Mouse (Mus musculus): Measurements from ENCODE around the gene Jph2. TPM values are rescaled to one million over a fixed set of nuclear protein-coding genes. Genes with fewer than 3 reads are reported as not detected.

Jph2 gene
- polyA plus RNA-seq, 2 experiments: 0.03 to 0.07 TPM

GRCm38 (mm10) chr2:163419346-163420045 is 21.7 kb upstream of the Jph2 start:
- peak overlapping the region; percentile 53 for H3K27ac ChIP-seq
- H3K9ac ChIP-seq (replicated peaks): peak overlapping the region; percentile 84
- no peaks in the 10 kb centered on the region for H3K9me3 ChIP-seq (ENCODE audit: control insufficient read depth, low read length)
- no peaks in the 10 kb centered on the region for H3K27me3 ChIP-seq (ENCODE audit: control insufficient read depth, insufficient read depth, low read length)
- peaks cover 3% of the 10 kb centered on the region; the same call in 1 of the 2 replicates for H3K36me3 ChIP-seq (replicated peaks; ENCODE audit: control insufficient read depth, insufficient read depth, low read depth)
- peak overlapping the region; percentile 88 for H3K4me2 ChIP-seq (ENCODE audit: low read depth)
- peaks cover 13% of the 10 kb centered on the region in 2 experiments; a peak in 3 of 4 replicates for H3K4me1 ChIP-seq (replicated peaks; ENCODE audit: control insufficient read depth in 2 of 2, insufficient read depth in 2 of 2, low read length in 1 of 2)
- under 1% methylated on average over 70 of the region's 71 CpGs for WGBS (ENCODE audit: insufficient replicate concordance)
- DNase-seq (ENCODE audit: low read depth in 3 of 3, low spot score in 3 of 3) (peak; percentile 98 to 99 (median 99)), ATAC-seq (ENCODE audit: insufficient read depth) (peak; percentile 98)
- TF ChIP-seq CTCF (IDR thresholded peaks at IDR 0.05; ENCODE audit: low read depth) (peak; percentile 63), EP300 (IDR thresholded peaks at IDR 0.05; ENCODE audit: low read depth) (no peak)
- peak overlapping the region; percentile 83 to 92 for H3K4me3 ChIP-seq (ENCODE audit: insufficient read depth in 1 of 2, low read depth in 2 of 2, low read length in 2 of 2)

DNA sequence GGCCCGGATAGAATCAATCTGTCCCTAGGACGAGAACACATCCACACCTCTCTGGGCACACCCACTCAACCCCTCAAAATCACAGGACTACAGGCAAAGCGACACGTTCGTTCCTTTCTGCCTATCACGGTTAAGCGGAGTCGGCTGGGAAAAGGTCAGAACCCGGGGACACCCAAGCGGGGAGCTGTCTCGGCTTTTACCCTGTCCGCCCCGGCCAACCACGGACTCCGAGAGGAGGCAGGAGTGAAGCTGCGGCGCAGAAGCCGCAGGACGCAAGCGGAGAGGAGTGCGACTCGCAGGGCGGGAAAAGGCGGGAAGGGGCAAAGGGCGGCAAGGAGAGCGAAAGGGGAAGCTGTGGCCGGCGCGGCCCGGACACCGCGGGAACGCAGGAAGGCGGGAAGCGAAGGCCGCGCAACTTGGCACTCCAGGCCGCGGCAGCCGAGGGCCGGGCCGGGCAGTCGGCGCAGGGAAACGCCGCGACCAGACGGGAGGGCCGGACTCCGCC is 21.1 kb upstream of the Jph2 start:
- Histone ChIP-seq H3K9me3 (ENCODE audit: control insufficient read depth, low read length) (no peaks in the 10 kb centered on the region), H3K9ac (replicated peaks) (peak overlapping the region; percentile 78), H3K36me3 (replicated peaks; ENCODE audit: control insufficient read depth, insufficient read depth, low read depth) (peaks cover 7% of the 10 kb centered on the region), H3K27me3 (ENCODE audit: control insufficient read depth, insufficient read depth, low read length) (no peaks in the 10 kb centered on the region), H3K4me1 (replicated peaks; ENCODE audit: control insufficient read depth in 2 of 2, insufficient read depth in 2 of 2, low read length in 1 of 2) (peaks cover 13% of the 10 kb centered on the region in 2 experiments; a peak in 3 of 4 replicates), H3K4me2 (ENCODE audit: low read depth) (peak overlapping the region; percentile 82), H3K27ac (peak overlapping the region; percentile 44), H3K4me3 (ENCODE audit: insufficient read depth in 1 of 2, low read depth in 2 of 2, low read length in 2 of 2) (peak overlapping the region; percentile 83 to 87)
- DNase-seq (ENCODE audit: low read depth in 3 of 3, low spot score in 3 of 3) (peak; percentile 34 to 41 (median 38)), ATAC-seq (ENCODE audit: insufficient read depth) (peak; percentile 58)
- under 1% methylated on average over 50 of the region's 50 CpGs for WGBS (ENCODE audit: insufficient replicate concordance)
- TF ChIP-seq CTCF (IDR thresholded peaks at IDR 0.05; ENCODE audit: low read depth) (no peak), EP300 (IDR thresholded peaks at IDR 0.05; ENCODE audit: low read depth) (no peak)

GRCm38 (mm10) chr2:163417830-163418229 is 20.0 kb upstream of the Jph2 start:
- Histone ChIP-seq H3K9me3 (ENCODE audit: control insufficient read depth, low read length) (no peaks in the 10 kb centered on the region), H3K27me3 (ENCODE audit: control insufficient read depth, insufficient read depth, low read length) (no peaks in the 10 kb centered on the region), H3K27ac (no peak overlapping the region), H3K4me1 (replicated peaks; ENCODE audit: control insufficient read depth in 2 of 2, insufficient read depth in 2 of 2, low read length in 1 of 2) (peaks cover 13% of the 10 kb centered on the region in 2 experiments; a peak in 3 of 4 replicates), H3K4me2 (ENCODE audit: low read depth) (peak overlapping the region; percentile 82), H3K9ac (replicated peaks) (peak overlapping the region; percentile 78), H3K4me3 (ENCODE audit: insufficient read depth in 1 of 2, low read depth in 2 of 2, low read length in 2 of 2) (peak overlapping the region; percentile 9 to 83; a peak in 3 of 4 replicates), H3K36me3 (replicated peaks; ENCODE audit: control insufficient read depth, insufficient read depth, low read depth) (peaks cover 13% of the 10 kb centered on the region)
- ATAC-seq (ENCODE audit: insufficient read depth) (no peak), DNase-seq (ENCODE audit: low read depth in 3 of 3, low spot score in 3 of 3) (no peak)
- no peak for TF ChIP-seq CTCF (IDR thresholded peaks at IDR 0.05; ENCODE audit: low read depth)
- TF ChIP-seq EP300 (IDR thresholded peaks at IDR 0.05; ENCODE audit: low read depth): no peak

DNA sequence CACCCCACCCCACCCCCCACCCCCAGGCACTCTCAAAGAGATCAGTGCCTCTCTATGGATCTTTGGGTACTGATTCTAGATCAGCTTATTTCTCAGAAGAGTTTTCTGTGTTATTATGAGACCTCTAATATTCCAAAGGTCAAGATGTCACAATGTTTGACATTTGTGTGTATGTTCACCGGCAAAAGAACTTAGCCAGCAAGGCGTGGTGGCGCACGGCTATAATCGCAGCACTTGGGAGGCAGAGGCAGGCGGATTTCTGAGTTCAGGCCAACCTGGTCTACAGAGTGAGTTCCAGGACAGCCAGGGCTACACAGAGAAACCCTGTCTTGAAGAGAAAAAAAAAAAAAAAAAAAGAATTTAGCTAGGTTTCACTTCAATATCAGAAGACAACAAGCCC is 19.2 kb upstream of the Jph2 start:
- ATAC-seq (ENCODE audit: insufficient read depth) (no peak), DNase-seq (ENCODE audit: low read depth in 3 of 3, low spot score in 3 of 3) (no peak)
- Histone ChIP-seq H3K9ac (replicated peaks) (no peak overlapping the region), H3K4me1 (replicated peaks; ENCODE audit: control insufficient read depth in 2 of 2, insufficient read depth in 2 of 2, low read length in 1 of 2) (peaks cover 13% of the 10 kb centered on the region in 2 experiments; a peak in 3 of 4 replicates), H3K4me2 (ENCODE audit: low read depth) (no peak overlapping the region), H3K27ac (no peak overlapping the region), H3K36me3 (replicated peaks; ENCODE audit: control insufficient read depth, insufficient read depth, low read depth) (peaks cover 18% of the 10 kb centered on the region), H3K4me3 (ENCODE audit: insufficient read depth in 1 of 2, low read depth in 2 of 2, low read length in 2 of 2) (no peak overlapping the region), H3K9me3 (ENCODE audit: control insufficient read depth, low read length) (no peaks in the 10 kb centered on the region), H3K27me3 (ENCODE audit: control insufficient read depth, insufficient read depth, low read length) (no peaks in the 10 kb centered on the region)
- TF ChIP-seq EP300 (IDR thresholded peaks at IDR 0.05; ENCODE audit: low read depth): no peak
- TF ChIP-seq CTCF (IDR thresholded peaks at IDR 0.05; ENCODE audit: low read depth): no peak
- 72% methylated on average over 6 of the region's 6 CpGs for WGBS (ENCODE audit: insufficient replicate concordance)

DNA sequence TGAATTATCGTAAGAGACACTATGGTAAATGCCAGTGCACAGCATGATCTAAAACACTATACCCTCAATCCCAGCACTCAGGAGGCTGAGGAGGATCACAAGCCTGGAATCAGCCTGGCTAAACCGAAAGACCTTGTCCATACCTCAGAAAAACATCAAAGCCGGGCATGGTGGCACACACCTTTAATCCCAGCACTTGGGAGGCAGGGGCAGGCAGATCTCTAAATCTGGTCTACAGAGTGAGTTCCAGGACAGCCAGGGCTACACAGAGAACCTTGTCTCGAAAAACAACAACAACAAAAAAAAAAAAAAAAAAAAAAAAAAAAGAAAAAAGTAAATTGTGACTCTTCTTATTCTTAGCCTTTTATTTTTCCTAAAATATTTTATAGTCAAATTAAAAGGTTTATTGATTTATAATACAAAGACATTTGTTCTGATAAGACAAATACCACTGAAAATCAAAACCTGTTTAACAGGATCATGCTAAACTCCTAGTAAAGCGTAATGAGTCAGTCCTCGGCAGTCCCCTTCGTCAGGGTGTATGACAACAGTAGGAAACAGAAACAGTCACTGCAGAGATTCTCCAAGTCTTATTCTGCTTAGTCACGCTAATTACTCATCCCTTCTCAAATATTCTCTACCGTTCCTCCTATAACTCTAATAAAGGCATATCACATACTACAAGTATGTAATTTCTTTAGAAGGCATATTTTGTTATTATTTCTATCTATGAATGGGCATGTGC is 15.2 kb upstream of the Jph2 start:
- DNase-seq (ENCODE audit: low read depth in 3 of 3, low spot score in 3 of 3): no peak
- no peak overlapping the region for H3K4me3 ChIP-seq (ENCODE audit: insufficient read depth in 1 of 2, low read depth in 2 of 2, low read length in 2 of 2)
- no peak overlapping the region for H3K27ac ChIP-seq
- no peaks in the 10 kb centered on the region for H3K9me3 ChIP-seq (ENCODE audit: control insufficient read depth, low read length)
- ATAC-seq (ENCODE audit: insufficient read depth): no peak
- 83% methylated on average over 9 of the region's 9 CpGs for WGBS (ENCODE audit: insufficient replicate concordance)
- no peak overlapping the region for H3K4me2 ChIP-seq (ENCODE audit: low read depth)
- H3K9ac ChIP-seq (replicated peaks): no peak overlapping the region
- H3K4me1 ChIP-seq (replicated peaks; ENCODE audit: control insufficient read depth in 2 of 2, insufficient read depth in 2 of 2, low read length in 1 of 2): peaks cover 4 to 8% of the 10 kb centered on the region in 2 experiments; a peak in 3 of 4 replicates
- peaks cover 48% of the 10 kb centered on the region for H3K36me3 ChIP-seq (replicated peaks; ENCODE audit: control insufficient read depth, insufficient read depth, low read depth)
- no peaks in the 10 kb centered on the region for H3K27me3 ChIP-seq (ENCODE audit: control insufficient read depth, insufficient read depth, low read length)
- TF ChIP-seq CTCF (IDR thresholded peaks at IDR 0.05; ENCODE audit: low read depth) (no peak), EP300 (IDR thresholded peaks at IDR 0.05; ENCODE audit: low read depth) (no peak)
